Mouse (Mus musculus) kidney, adult 2 months (tissue): ENCODE results near the gene Cbx3. TPM values are rescaled to one million over a fixed set of nuclear protein-coding genes. Genes with fewer than 3 reads are reported as not detected.

ENCODE experiments used
- DNase-seq: peaks from one replicate; pipeline ENCODE4 v3.0.0; 2021
- H3K27ac ChIP-seq: fragments of 200-500 bp; 2 replicates; pipeline ENCODE4 v1.5.1; 2012; ENCODE audit warnings: low read depth, low read length, control low read depth, inconsistent platforms; ENCODE audit not compliant: insufficient read depth
- H3K27me3 ChIP-seq: fragments of 200-500 bp; replicated peaks from 2 replicates; pipeline ENCODE4 v1.6.1; 2012; ENCODE audit warnings: mild to moderate bottlenecking, moderate library complexity, low read length, inconsistent platforms; ENCODE audit not compliant: control insufficient read depth, insufficient read depth
- H3K36me3 ChIP-seq: fragments of 200-500 bp; 2 replicates; pipeline ENCODE4 v1.6.1; 2012; ENCODE audit warnings: mild to moderate bottlenecking, moderate library complexity, low read length, inconsistent platforms; ENCODE audit not compliant: control insufficient read depth, insufficient read depth
- H3K4me1 ChIP-seq: fragments of 200-500 bp; 2 replicates; pipeline ENCODE4 v1.6.1; 2011; ENCODE audit warnings: low read length; ENCODE audit not compliant: control insufficient read depth, insufficient read depth
- H3K4me3 ChIP-seq: fragments of 200-500 bp; 2 replicates; pipeline ENCODE4 v1.5.1; 2011; ENCODE audit warnings: mild to moderate bottlenecking, low read depth, low read length, control low read depth; ENCODE audit not compliant: insufficient read depth
- CTCF ChIP-seq: fragments of 200-500 bp; conservative IDR thresholded peaks from 2 replicates; pipeline ENCODE4 v1.5.1; 2011; ENCODE audit warnings: low read depth, mild to moderate bottlenecking, control low read depth, low read length, moderate library complexity, mixed read lengths; ENCODE audit not compliant: insufficient read depth, insufficient read length
- POLR2A ChIP-seq: fragments of 200-500 bp; IDR thresholded peaks from one replicate; pipeline ENCODE4 v1.6.1; 2011; ENCODE audit warnings: low read depth, low read length, control low read depth
- WGBS: fragments of 180-500 bp; shearing (Covaris S2); methylation state at CpG from one replicate; pipeline ENCODE4 v1.1.7; 2018; 5-methylcytosine and 5-hydroxymethylcytosine counted together
- polyA plus RNA-seq: library from polyadenylated mRNA; depleted of rRNA; stranded (reverse); fragments of >200 nt; gene quantifications from 2 replicates; pipeline ENCODE4 v1.2.3, GENCODE M21; 2012

The Cbx3 gene
- polyA plus RNA-seq, 1 experiment: 11.0 TPM

GRCm38 (mm10) chr6:51438826-51439330 is 31.3 kb upstream of the Cbx3 start:
- no peaks in the 10 kb centered on the region for H3K36me3 ChIP-seq
- no peaks in the 10 kb centered on the region for H3K27me3 ChIP-seq
- no peak for TF ChIP-seq POLR2A
- no peak for TF ChIP-seq CTCF
- H3K4me3 ChIP-seq: no peak overlapping the region
- H3K4me1 ChIP-seq: no peaks in the 10 kb centered on the region
- no peak for DNase-seq
- no peak overlapping the region for H3K27ac ChIP-seq
- 93% methylated on average over 9 of the region's 9 CpGs for WGBS

- Histone ChIP-seq H3K27ac (no peak overlapping the region), H3K4me3 (no peak overlapping the region), H3K36me3 (no peaks in the 10 kb centered on the region), H3K27me3 (no peaks in the 10 kb centered on the region), H3K4me1 (no peaks in the 10 kb centered on the region)
- DNase-seq: no peak
- 76% methylated on average over 9 of the region's 9 CpGs for WGBS
- no peak for TF ChIP-seq CTCF
- TF ChIP-seq POLR2A: no peak
Measured at GRCm38 (mm10) chr6:51442191-51442835, 27.8 kb upstream of the Cbx3 start.

DNA sequence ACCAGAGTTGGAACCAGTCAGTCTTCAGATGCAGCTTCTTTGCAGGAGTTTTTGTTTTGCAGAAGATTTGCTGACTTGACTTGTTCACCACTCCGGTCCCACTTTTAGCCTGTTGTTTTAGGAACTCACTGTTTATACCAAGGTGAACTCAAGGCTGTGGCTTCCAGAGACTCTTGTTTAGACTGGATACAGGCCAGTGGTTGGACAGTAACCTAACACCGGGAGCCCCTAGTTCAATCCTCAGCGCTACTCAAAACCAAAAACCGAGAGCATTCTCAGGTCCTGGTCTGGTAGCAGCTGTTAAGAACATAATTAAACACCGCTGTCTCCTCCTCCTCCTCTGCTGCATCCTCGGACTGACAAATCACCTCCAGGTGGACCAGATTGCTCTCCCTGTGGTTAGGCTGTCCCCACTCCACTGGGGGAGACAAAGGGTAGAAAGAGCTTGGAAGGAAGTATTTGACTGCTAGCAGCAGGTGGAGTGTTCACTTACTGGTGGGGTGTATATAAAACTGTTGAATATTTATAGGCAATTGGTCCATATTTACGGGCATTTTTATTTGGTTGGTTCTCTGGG is 17.1 kb upstream of the Cbx3 start:
- DNase-seq: peak; percentile 31
- no peak overlapping the region for H3K27ac ChIP-seq
- H3K4me1 ChIP-seq: no peaks in the 10 kb centered on the region
- WGBS: 27% methylated on average over 7 of the region's 7 CpGs
- H3K36me3 ChIP-seq: peaks cover 4% of the 10 kb centered on the region; the same call in 1 of the 2 replicates
- TF ChIP-seq CTCF: no peak
- TF ChIP-seq POLR2A: no peak
- no peak overlapping the region for H3K4me3 ChIP-seq
- H3K27me3 ChIP-seq: no peaks in the 10 kb centered on the region; the same call in 1 of the 2 replicates

DNA sequence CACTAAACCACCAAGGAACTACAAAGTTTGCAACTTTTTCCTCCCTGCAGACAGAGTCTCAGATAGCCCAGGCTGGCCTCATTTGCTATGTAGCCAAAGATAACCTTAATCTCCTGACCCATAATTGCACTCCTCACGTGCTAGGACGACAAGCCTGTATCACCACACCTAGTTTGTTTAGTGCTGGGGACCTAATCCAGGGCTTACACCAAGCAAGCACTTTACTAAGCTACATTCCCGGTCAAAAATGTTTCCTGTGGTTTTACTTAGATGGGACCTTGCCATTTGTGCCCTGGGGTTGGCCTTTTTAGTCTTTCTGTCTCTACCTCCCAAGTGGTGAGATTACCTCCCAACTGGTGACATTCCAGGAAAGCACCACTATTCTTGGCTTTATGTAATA is 15.2 kb upstream of the Cbx3 start:
- WGBS: 33% methylated on average over 3 of the region's 3 CpGs

DNA sequence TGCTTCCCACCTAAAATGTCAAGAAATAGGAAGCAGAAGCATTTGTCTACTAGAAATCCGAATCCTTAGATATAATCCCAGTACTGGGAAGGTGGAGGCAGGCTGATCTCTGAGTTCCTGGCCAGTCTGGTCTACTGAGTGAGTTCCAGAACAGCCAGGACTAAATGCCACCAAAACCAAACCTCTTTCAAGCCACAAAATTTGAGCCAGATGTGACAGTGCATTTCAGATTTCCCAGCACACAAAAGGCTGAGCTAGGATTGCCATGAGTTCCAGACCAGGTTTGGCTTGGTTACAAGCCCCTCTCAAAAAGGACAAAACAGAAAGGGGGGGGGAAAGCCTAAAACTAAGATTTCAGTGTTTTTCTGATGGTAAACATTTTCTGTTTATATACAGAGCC is 14.0 kb upstream of the Cbx3 start:
- no peak for DNase-seq
- TF ChIP-seq POLR2A (no peak), CTCF (no peak)
- H3K4me1 ChIP-seq: no peaks in the 10 kb centered on the region
- H3K4me3 ChIP-seq: no peak overlapping the region
- H3K36me3 ChIP-seq: peaks cover 18% of the 10 kb centered on the region
- H3K27me3 ChIP-seq: no peaks in the 10 kb centered on the region
- 57% methylated on average over 1 of the region's 1 CpGs for WGBS
- no peak overlapping the region for H3K27ac ChIP-seq

More for the DNA sequence above, 15.2 kb upstream of the Cbx3 start:
- DNase-seq: no peak
- Histone ChIP-seq H3K4me1 (no peaks in the 10 kb centered on the region), H3K27ac (no peak overlapping the region), H3K27me3 (no peaks in the 10 kb centered on the region), H3K36me3 (peaks cover 12% of the 10 kb centered on the region), H3K4me3 (no peak overlapping the region)
- no peak for TF ChIP-seq CTCF
- no peak for TF ChIP-seq POLR2A

- Histone ChIP-seq H3K4me3 (no peak overlapping the region), H3K27me3 (no peaks in the 10 kb centered on the region), H3K27ac (no peak overlapping the region), H3K36me3 (peaks cover 26% of the 10 kb centered on the region), H3K4me1 (no peaks in the 10 kb centered on the region)
- no peak for TF ChIP-seq POLR2A
- no peak for TF ChIP-seq CTCF
- WGBS: 72% methylated on average over 3 of the region's 3 CpGs
- no peak for DNase-seq
Measured at GRCm38 (mm10) chr6:51457283-51457682, 12.9 kb upstream of the Cbx3 start.

DNA sequence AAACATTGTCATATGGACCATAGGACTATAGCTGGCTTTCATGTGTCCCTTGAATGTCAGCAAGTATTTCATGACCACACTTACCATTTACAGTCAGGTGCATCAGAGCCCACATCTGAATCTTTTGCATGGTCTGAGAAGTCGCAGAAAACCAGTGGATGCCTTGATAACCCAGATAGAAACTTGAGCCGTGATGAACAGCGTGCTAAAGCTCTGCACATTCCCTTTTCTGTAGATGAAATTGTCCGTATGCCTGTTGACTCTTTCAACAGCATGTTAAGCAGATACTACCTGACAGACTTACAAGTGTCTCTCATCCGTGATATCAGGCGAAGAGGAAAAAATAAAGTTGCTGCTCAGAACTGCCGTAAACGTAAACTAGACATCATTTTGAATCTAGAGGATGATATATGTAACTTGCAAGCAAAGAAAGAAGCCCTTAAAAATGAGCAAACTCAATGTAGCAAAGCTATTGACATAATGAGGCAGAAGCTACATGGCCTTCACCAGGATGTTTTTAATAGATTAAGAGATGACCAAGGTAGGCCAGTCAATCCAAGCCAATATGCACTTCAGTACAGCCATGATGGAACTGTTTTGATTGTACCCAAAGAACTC is 12.3 kb upstream of the Cbx3 start:
- TF ChIP-seq POLR2A (no peak), CTCF (no peak)
- DNase-seq: no peak
- Histone ChIP-seq H3K27me3 (no peaks in the 10 kb centered on the region), H3K4me1 (no peaks in the 10 kb centered on the region), H3K36me3 (peaks cover 27% of the 10 kb centered on the region), H3K4me3 (no peak overlapping the region), H3K27ac (no peak overlapping the region)
- WGBS: 82% methylated on average over 8 of the region's 8 CpGs
